Mouse (Mus musculus): Measurements from ENCODE around the gene Cdx4. TPM values are rescaled to one million over a fixed set of nuclear protein-coding genes. Genes with fewer than 3 reads are reported as not detected.
A peak's percentile ranks its signal among the peaks of the same experiment; 100 is the strongest.

The Cdx4 gene
- total RNA-seq (2021), result not detected

- DNase-seq (ENCODE audit: low spot score in 2 of 2), result no peak
- intact Hi-C loops (cut with DNase I), result no loop called here
Measured at GRCm38 (mm10) chrX:103321146-103321545, at the start of gene Cdx4. Gene Cdx4 (plus strand): TSS chrX:103321398.

GRCm38 (mm10) chrX:103274325-103274724, 46.9 kb upstream of the Cdx4 start:
- intact Hi-C loops (cut with DNase I), result loop anchor here (5.0 kb wide), 1 partner anchor 98 kb away; no protein-coding TSS in a partner anchor
- DNase-seq (ENCODE audit: low spot score in 2 of 2), result no peak

GRCm38 (mm10) chrX:103286899-103287722, 34.1 kb upstream of the Cdx4 start:
- intact Hi-C loops (cut with DNase I), result loop anchor here (5.0 kb wide), 1 partner anchor 70 kb away; the partner anchor contains the start of gene Chic1
- DNase-seq (ENCODE audit: low spot score in 2 of 2), result no peak

- intact Hi-C loops (cut with DNase I), result loop anchor here (5.0 kb wide), 1 partner anchor 69 kb away; the partner anchor contains the start of gene Chic1
- no peak for DNase-seq (ENCODE audit: low spot score in 2 of 2)
Measured at GRCm38 (mm10) chrX:103287846-103288377, 33.3 kb upstream of the Cdx4 start.

GRCm38 (mm10) chrX:103288485-103289330, 32.5 kb upstream of the Cdx4 start:
- intact Hi-C loops (cut with DNase I), result loop anchor here (5.0 kb wide), 1 partner anchor 69 kb away; the partner anchor contains the start of gene Chic1
- no peak for DNase-seq (ENCODE audit: low spot score in 2 of 2)

GRCm38 (mm10) chrX:103298937-103299336, 22.3 kb upstream of the Cdx4 start:
- no peak for DNase-seq (ENCODE audit: low spot score in 2 of 2)
- intact Hi-C loops (cut with DNase I), result no loop called here

GRCm38 (mm10) chrX:103308262-103308661, 12.9 kb upstream of the Cdx4 start:
- DNase-seq (ENCODE audit: low spot score in 2 of 2), result no peak
- intact Hi-C loops (cut with DNase I), result no loop called here

GRCm38 (mm10) chrX:103311723-103312122, 9.5 kb upstream of the Cdx4 start:
- DNase-seq (ENCODE audit: low spot score in 2 of 2), result no peak
- intact Hi-C loops (cut with DNase I), result no loop called here

- no peak for DNase-seq (ENCODE audit: low spot score in 2 of 2)
- intact Hi-C loops (cut with DNase I), result no loop called here
Measured at GRCm38 (mm10) chrX:103314146-103314545, 7.1 kb upstream of the Cdx4 start.

- intact Hi-C loops (cut with DNase I), result no loop called here
- DNase-seq (ENCODE audit: low spot score in 2 of 2), result no peak
Measured at GRCm38 (mm10) chrX:103325900-103326299, 4.7 kb downstream of the Cdx4 start.

- intact Hi-C loops (cut with DNase I), result no loop called here
Measured at GRCm38 (mm10) chrX:103329386-103329785, 8.2 kb downstream of the Cdx4 start.

GRCm38 (mm10) chrX:103331125-103331858, 10.1 kb downstream of the Cdx4 start:
- DNase-seq (ENCODE audit: low spot score in 2 of 2), result no peak
- intact Hi-C loops (cut with DNase I), result no loop called here

More at GRCm38 (mm10) chrX:103329386-103329785, 8.2 kb downstream of the Cdx4 start:
- no peak for DNase-seq (ENCODE audit: low spot score in 2 of 2)

GRCm38 (mm10) chrX:103341369-103342113, 20.3 kb downstream of the Cdx4 start:
- intact Hi-C loops (cut with DNase I), result no loop called here
- DNase-seq (ENCODE audit: low spot score in 2 of 2), result no peak

- intact Hi-C loops (cut with DNase I), result loop anchor here (5.0 kb wide), 1 partner anchor 68 kb away; no protein-coding TSS in a partner anchor
- DNase-seq (ENCODE audit: low spot score in 2 of 2), result no peak
Measured at GRCm38 (mm10) chrX:103355784-103356183, 34.6 kb downstream of the Cdx4 start.

GRCm38 (mm10) chrX:103356287-103356686, 35.1 kb downstream of the Cdx4 start, which contains the start of gene Chic1:
Gene Chic1 (plus strand): TSS chrX:103356476.
- DNase-seq (ENCODE audit: low spot score in 2 of 2), result peak; percentile 73 to 81
- intact Hi-C loops (cut with DNase I), result loop anchor here (5.0 kb wide), 1 partner anchor 69 kb away; no protein-coding TSS in a partner anchor

- DNase-seq (ENCODE audit: low spot score in 2 of 2), result no peak
- intact Hi-C loops (cut with DNase I), result loop anchor here (5.0 kb wide), 1 partner anchor 69 kb away; no protein-coding TSS in a partner anchor
Measured at GRCm38 (mm10) chrX:103356761-103357236, 35.6 kb downstream of the Cdx4 start.

GRCm38 (mm10) chrX:103366201-103366600, 45.0 kb downstream of the Cdx4 start:
- intact Hi-C loops (cut with DNase I), result no loop called here
- DNase-seq (ENCODE audit: low spot score in 2 of 2), result no peak

- intact Hi-C loops (cut with DNase I), result no loop called here
Measured at GRCm38 (mm10) chrX:103368650-103369049, 47.5 kb downstream of the Cdx4 start.

More at GRCm38 (mm10) chrX:103368650-103369049, 47.5 kb downstream of the Cdx4 start:
- DNase-seq (ENCODE audit: low spot score in 2 of 2), result no peak

Data from left cerebral cortex, postnatal 36 days (tissue).